Mouse (Mus musculus): ENCODE measurements around the gene Mob1b.
"Not testable (repeated sequence)": the region's sequence is repeated elsewhere in the genome, so short reads cannot be mapped to it uniquely, and the experiment has no call there.

The Mob1b gene

GRCm38 (mm10) chr5:88702041-88702440 is 18.6 kb upstream of the Mob1b start:
- no peak for DNase-seq (ENCODE audit: low read depth, low spot score)

- DNase-seq (ENCODE audit: low read depth, low spot score), result no peak
Measured at GRCm38 (mm10) chr5:88703551-88703950, 17.1 kb upstream of the Mob1b start.

GRCm38 (mm10) chr5:88711128-88711527 is 9.5 kb upstream of the Mob1b start:
- peak; percentile 14 for DNase-seq (ENCODE audit: low read depth, low spot score)

GRCm38 (mm10) chr5:88711618-88712224 is 8.9 kb upstream of the Mob1b start:
- DNase-seq (ENCODE audit: low read depth, low spot score), result peak; percentile 12

GRCm38 (mm10) chr5:88712328-88712727 is 8.3 kb upstream of the Mob1b start:
- no peak for DNase-seq (ENCODE audit: low read depth, low spot score)

GRCm38 (mm10) chr5:88716983-88717382 is 3.7 kb upstream of the Mob1b start:
- no peak for DNase-seq (ENCODE audit: low read depth, low spot score)

GRCm38 (mm10) chr5:88721003-88721475 is 384 bp downstream of the Mob1b start:
- peak; percentile 11 for DNase-seq (ENCODE audit: low read depth, low spot score)

- DNase-seq (ENCODE audit: low read depth, low spot score), result no peak
Measured at GRCm38 (mm10) chr5:88721565-88722212, 1.0 kb downstream of the Mob1b start.

- DNase-seq (ENCODE audit: low read depth, low spot score), result no peak
Measured at GRCm38 (mm10) chr5:88722213-88722600, 1.6 kb downstream of the Mob1b start.

GRCm38 (mm10) chr5:88724030-88724429 is 3.4 kb downstream of the Mob1b start:
- DNase-seq (ENCODE audit: low read depth, low spot score), result no peak

GRCm38 (mm10) chr5:88727593-88728144 is 7.0 kb downstream of the Mob1b start:
- DNase-seq (ENCODE audit: low read depth, low spot score), result no peak

GRCm38 (mm10) chr5:88734786-88735185 is 14.1 kb downstream of the Mob1b start:
- DNase-seq (ENCODE audit: low read depth, low spot score), result no peak

- not testable (repeated sequence) for DNase-seq (ENCODE audit: low read depth, low spot score)
Measured at GRCm38 (mm10) chr5:88741065-88741464, 20.4 kb downstream of the Mob1b start.

GRCm38 (mm10) chr5:88747774-88748173 is 27.1 kb downstream of the Mob1b start:
- no peak for DNase-seq (ENCODE audit: low read depth, low spot score)

- no peak for DNase-seq (ENCODE audit: low read depth, low spot score)
Measured at GRCm38 (mm10) chr5:88753199-88753598, 32.5 kb downstream of the Mob1b start.

- no peak for DNase-seq (ENCODE audit: low read depth, low spot score)
Measured at GRCm38 (mm10) chr5:88762611-88763010, 42.0 kb downstream of the Mob1b start.

GRCm38 (mm10) chr5:88764430-88764986 is 43.9 kb downstream of the Mob1b start:
- DNase-seq (ENCODE audit: low read depth, low spot score), result no peak

GRCm38 (mm10) chr5:88764987-88765481 is 44.4 kb downstream of the Mob1b start, which contains the start of gene Dck:
TSS of gene Dck (plus strand) at chr5:88764996.
- DNase-seq (ENCODE audit: low read depth, low spot score), result peak; percentile 97

- DNase-seq (ENCODE audit: low read depth, low spot score), result no peak
Measured at GRCm38 (mm10) chr5:88765587-88765986, 44.9 kb downstream of the Mob1b start.

GRCm38 (mm10) chr5:88766121-88766520 is 45.5 kb downstream of the Mob1b start:
- peak; percentile 4 for DNase-seq (ENCODE audit: low read depth, low spot score)

- DNase-seq (ENCODE audit: low read depth, low spot score), result no peak
Measured at GRCm38 (mm10) chr5:88766863-88767262, 46.2 kb downstream of the Mob1b start.

GRCm38 (mm10) chr5:88768201-88768600 is 47.5 kb downstream of the Mob1b start:
- DNase-seq (ENCODE audit: low read depth, low spot score), result no peak
